Mouse (Mus musculus): ENCODE data around the gene Gpr183.

The Gpr183 gene

DNA sequence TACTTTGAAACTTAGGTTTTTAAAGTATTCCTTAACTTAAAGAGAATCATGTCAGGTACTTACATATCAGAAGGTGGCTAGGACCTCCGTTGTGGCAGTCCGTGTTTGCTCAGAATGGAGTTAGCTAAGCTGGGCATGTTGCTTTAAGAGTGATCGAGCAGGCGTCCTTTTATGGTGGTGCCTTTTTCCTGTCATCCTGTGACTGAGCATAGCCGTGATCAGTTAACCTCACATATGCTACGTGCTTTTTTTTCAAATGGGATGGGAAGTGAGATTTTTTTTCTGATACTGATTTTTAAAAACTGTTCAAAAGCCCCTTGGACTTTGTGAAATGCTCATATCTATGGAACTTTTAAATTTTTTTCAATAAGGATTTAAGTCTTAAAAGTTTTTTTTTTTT lies at the start of gene Gpr183:
Gene Gpr183 (minus strand): TSS at position 206 of the 400 bp plus-strand sequence.
- DNase-seq (ENCODE audit: low read depth, low spot score) = no peak

DNA sequence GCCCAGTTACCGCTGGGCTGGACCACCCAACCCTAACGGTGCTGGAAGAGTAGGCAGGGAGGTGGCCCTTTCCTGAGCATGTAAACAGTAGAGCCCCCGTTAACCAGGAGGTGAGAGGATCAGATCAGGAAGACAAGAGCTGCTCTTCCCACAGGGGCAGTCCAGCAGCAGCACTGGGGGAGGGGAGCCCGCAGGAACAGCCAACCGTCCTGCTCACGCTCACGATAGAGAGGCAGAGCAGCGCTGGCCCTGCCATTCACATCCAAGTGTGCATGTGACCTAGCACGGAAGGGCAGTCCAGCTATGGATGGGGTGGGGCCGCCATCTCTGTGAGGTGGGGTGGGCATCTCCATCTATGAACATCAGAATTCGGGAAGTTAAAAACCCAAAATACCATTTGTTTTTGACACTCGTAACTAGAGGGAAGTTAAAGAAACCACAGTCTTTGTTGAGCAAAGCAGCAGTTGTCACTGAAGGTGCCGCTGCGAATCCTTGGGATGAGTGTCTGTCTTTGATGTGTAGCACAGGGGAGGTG lies 48.5 kb upstream of the Gpr183 start:
- no peak for DNase-seq (ENCODE audit: low read depth, low spot score)

DNA sequence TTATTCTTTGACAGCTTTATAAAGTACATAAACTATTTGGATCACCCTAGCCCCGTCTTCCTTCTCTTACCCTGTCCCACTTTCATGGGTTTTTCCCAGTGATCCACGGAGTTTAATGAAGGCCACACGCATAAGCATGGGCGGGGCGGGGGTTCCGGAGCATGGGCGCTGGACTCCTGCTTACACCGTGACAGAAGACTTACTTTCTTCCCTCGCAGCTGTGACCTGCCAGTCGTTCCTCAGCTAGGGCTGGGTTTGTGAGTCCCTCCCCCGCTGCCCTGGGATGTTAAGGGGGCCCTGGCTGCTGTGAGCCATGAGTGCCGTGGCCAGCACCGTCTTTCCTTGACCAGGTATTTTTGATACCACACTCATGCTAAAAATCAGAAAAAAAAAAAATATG lies 47.8 kb upstream of the Gpr183 start:
- no peak for DNase-seq (ENCODE audit: low read depth, low spot score)

- DNase-seq (ENCODE audit: low read depth, low spot score) = no peak
Measured at GRCm38 (mm10) chr14:122012193-122012592, 47.2 kb upstream of the Gpr183 start.

GRCm38 (mm10) chr14:122011768-122012167 lies 46.8 kb upstream of the Gpr183 start:
- no peak for DNase-seq (ENCODE audit: low read depth, low spot score)

DNA sequence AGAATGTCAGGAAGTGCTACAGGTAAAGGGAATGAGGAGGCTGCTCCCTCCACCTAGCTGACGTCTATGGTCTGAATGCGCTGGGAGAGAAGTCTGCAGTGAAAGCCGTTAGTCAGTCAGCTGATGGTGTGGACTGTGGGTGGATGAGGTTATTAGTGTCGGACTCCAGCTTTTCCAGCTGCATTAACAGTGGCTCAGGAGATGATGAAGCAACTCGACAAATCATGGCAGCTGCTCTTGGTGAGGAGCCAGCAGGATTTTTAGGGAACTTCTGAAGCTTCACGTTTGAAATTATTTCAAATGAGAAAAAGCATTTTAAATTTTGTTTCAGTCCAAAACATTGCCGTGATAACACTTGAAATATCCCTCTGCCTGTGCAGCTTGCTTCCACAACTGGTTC lies 45.3 kb upstream of the Gpr183 start:
- no peak for DNase-seq (ENCODE audit: low read depth, low spot score)

GRCm38 (mm10) chr14:122009502-122009901 lies 44.5 kb upstream of the Gpr183 start:
- no peak for DNase-seq (ENCODE audit: low read depth, low spot score)

- DNase-seq (ENCODE audit: low read depth, low spot score) = no peak
Measured at GRCm38 (mm10) chr14:122008261-122008660, 43.3 kb upstream of the Gpr183 start.

- no peak for DNase-seq (ENCODE audit: low read depth, low spot score)
Measured at GRCm38 (mm10) chr14:122003812-122004211, 38.8 kb upstream of the Gpr183 start.

- DNase-seq (ENCODE audit: low read depth, low spot score) = no peak
Measured at GRCm38 (mm10) chr14:122002224-122002623, 37.2 kb upstream of the Gpr183 start.

- no peak for DNase-seq (ENCODE audit: low read depth, low spot score)
Measured at GRCm38 (mm10) chr14:122000346-122001105, 35.5 kb upstream of the Gpr183 start.

- DNase-seq (ENCODE audit: low read depth, low spot score) = no peak
Measured at GRCm38 (mm10) chr14:121999455-121999854, 34.5 kb upstream of the Gpr183 start.

GRCm38 (mm10) chr14:121996786-121997185 lies 31.8 kb upstream of the Gpr183 start:
- DNase-seq (ENCODE audit: low read depth, low spot score) = no peak

- DNase-seq (ENCODE audit: low read depth, low spot score) = no peak
Measured at GRCm38 (mm10) chr14:121995557-121995870, 30.5 kb upstream of the Gpr183 start.

GRCm38 (mm10) chr14:121994846-121995556 lies 30.0 kb upstream of the Gpr183 start:
- DNase-seq (ENCODE audit: low read depth, low spot score) = no peak

DNA sequence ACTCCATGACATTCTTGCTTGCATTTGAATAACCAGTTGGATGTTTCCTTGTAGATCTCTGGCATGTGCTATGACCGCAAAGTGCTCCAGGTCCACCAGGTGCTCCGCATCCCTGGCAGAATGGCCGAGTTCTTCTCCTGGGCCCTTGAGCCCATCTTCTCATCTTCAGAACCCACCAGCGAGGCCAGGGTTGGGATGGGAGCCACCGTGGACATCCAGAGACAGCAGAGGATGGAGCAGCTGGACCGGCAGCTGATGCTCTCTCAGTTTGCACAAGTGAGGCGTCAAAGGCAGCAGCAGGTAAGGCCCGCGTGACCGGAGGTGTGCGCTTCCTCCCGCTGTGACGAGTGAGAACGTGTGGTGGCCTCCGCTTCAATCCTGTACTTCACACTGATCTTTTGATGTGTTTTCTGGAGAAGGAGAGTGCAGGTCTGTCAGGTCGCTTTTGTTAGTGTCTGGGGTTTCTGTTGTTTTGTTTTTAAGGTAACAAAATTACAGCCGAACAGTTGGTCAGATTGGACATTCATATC lies 29.2 kb upstream of the Gpr183 start:
- no peak for DNase-seq (ENCODE audit: low read depth, low spot score)

GRCm38 (mm10) chr14:121993616-121994015 lies 28.6 kb upstream of the Gpr183 start:
- DNase-seq (ENCODE audit: low read depth, low spot score) = no peak

DNA sequence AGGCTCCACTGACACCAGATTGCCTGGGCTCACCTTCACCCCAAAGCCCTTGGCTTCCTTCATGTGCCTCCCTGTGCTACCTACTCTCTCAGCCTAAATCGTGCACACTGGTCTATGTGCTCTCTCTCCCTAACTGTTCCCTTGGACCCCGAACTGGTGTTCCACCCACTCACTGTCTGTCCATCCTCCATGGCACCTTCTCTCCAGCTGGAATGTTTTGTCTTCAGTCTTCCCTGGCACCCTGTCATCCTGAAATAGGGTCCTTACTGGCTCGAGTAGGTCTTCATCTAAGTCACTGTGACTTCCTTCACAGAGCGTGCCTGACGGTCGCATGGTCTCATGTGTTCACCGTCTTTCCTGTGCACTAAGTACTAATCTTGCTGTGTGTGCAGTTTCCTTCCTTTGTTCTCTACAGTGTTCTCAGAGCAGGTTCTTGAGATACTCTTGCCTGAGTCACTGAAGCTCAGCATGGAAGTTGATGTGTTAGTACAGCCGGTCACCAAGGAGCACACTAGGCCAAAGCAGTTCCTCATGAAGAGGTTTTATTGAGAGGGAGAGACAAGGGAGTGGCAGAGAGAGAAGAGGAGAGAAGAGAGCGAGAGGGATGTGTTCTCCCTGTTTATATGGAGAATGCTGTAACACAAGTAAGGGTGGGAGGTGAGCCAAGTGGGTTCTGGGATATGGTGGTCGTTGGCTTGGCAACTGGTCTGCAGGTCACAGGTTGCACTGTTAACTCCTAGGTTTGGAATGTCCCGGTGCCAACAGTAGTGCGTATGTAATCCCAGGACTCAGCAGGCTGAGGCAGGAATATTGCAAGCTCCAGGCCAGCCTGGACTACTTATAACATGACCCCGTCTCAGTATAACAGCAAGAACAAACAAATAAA lies 27.6 kb upstream of the Gpr183 start:
- DNase-seq (ENCODE audit: low read depth, low spot score) = no peak

DNA sequence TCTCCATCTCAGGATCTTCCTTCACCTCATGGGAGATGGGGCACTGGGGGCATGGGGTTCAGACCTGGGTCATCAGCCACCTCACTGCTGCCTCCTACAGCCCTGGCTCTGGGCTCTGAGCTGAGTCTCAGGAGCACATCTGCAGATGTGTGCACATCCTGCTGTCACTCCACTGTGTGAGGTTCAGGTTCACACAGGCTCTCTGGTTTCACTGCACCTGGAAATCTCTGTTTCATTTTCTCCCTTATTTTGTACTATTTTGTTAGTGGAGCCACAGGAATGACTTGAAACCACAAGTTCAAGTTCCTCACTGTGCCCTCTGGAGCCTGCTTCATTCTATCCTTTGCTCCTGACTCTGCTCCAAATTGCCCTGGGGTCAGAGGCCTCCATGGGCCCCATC lies 26.9 kb upstream of the Gpr183 start:
- no peak for DNase-seq (ENCODE audit: low read depth, low spot score)

DNA sequence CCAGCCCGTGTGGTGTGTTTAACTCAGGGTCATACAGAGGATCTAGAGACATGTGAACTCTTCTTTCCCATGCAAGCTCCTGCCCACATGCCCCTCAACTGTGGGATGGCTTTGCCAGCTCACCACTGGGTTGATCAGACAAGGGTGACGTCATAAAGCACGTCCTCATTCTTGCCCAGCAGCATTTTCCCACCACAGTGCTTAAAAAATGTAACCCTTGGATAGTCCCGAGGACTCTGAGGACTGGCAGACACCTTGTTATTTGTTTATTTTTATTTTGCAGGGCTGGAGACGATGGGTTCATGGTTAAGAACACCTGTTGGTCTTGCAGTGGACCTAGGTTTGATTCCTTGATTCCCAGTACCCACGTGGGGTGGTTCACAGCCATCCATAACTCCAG lies 25.9 kb upstream of the Gpr183 start:
- DNase-seq (ENCODE audit: low read depth, low spot score) = no peak

DNA sequence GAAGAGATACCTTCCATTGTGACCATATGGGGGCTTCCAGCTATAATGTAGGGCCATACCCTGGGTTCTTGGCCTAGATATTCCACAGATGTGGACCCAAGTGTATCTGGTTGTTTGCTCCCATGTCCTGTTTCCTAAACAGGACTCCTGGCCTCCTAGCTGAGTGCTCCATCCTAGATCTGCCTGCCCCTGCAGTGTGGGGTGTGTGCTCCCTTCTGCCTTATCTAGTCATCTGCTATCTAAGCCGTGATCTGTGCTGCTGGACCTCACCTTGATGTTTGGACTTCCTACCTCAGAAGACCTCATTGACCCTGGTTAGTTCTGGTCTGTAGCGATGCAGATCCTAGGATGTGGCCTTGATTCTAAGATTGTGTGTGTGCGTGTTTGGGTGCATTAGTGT lies 24.9 kb upstream of the Gpr183 start:
- no peak for DNase-seq (ENCODE audit: low read depth, low spot score)

GRCm38 (mm10) chr14:121989331-121989730 lies 24.3 kb upstream of the Gpr183 start:
- no peak for DNase-seq (ENCODE audit: low read depth, low spot score)

Data from mesoderm, embryonic 11.5 days (tissue).